Mouse (Mus musculus) Muller cell, postnatal 12 days (primary cell): ENCODE data around the gene Tuba1c.

ENCODE experiments used
- DNase-seq: peaks from one replicate; pipeline ENCODE4 v3.0.0-alpha.2; 2015; ENCODE audit errors: inconsistent ontology term

Tuba1c gene

DNA sequence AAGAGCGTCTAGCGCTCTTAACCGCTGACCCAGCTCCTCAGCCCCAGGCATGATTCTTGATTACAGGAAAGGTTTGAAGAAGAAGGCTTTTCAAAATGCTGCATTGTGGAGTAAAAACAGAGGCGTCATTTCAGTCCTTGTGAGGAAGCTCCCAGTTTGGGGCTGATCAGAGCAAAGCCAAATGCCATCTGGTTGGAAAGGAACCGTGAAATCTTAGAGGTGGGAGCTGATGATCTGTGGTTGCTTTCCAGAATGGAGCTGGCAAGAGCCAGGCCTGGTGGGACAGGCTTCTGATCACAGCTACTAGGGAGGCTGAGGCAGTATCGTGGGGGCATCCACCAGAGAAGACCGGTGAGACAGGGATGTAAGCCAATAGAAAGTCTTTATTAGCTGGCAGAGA lies 32.9 kb upstream of the Tuba1c start:
- DNase-seq: no peak

GRCm38 (mm10) chr15:98997938-98998774 lies 31.5 kb upstream of the Tuba1c start:
- no peak for DNase-seq

DNA sequence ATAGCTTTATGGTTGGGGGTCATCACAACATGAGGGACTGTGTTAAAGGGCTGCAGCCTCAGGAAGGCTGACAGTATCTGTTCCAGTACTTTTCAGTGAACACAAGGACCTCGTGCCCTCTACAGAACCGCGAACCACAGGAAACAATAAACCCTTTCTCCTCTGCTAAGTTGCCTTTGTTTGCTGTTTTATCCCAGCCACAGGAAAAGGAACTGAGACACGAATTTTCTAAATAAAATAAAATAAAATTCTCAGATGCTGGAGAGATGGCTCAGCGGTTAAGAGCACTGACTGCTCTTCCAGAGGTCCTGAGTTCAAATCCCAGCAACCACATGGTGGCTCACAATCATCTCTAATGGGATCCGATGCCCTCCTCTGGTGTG lies 30.9 kb upstream of the Tuba1c start:
- peak; percentile 78 for DNase-seq

GRCm38 (mm10) chr15:99000535-99001283 lies 29.0 kb upstream of the Tuba1c start:
- peak; percentile 38 for DNase-seq

- peak; percentile 33 for DNase-seq
Measured at GRCm38 (mm10) chr15:99001451-99001931, 28.2 kb upstream of the Tuba1c start.

DNA sequence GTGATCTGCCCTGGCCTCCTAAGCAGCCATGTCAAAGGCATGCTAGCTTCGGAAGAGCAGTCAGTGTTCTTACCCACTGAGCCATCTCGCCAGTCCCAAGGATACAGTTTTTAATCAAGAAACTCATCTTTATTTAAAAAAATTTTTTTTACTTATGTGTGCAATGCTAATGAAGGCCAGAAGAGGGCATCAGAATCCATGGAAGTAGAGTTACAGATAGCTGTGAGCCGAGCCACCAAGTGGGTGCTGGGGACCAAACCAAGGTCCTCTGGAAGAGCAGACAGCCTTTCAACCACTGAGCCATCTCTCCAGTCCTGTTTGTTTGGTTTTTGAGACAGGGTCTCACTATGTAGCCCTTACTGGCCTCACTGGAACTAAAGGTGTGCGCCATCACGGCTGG lies 26.1 kb upstream of the Tuba1c start:
- no peak for DNase-seq

- no peak for DNase-seq
Measured at GRCm38 (mm10) chr15:99008801-99009241, 20.9 kb upstream of the Tuba1c start.

DNA sequence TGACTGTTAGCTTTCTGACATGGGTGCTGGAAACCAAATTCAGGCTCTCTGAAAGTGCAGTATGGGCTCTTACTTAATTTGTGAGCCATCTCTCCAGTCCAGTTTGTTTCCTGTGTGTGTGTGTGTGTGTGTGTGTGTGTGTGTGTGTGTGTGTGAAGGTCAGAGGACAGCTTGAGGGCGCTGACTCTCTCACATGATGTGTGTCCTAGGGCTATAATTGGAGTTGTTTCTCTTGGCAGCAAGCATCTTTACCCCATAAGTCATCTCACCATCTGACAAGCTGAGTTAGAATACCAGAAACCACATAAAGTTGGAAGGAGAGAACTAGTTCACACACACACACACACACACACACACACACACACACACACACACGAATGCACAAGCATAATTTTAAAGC lies 18.8 kb upstream of the Tuba1c start:
- no peak for DNase-seq

- no peak for DNase-seq
Measured at GRCm38 (mm10) chr15:99011946-99012345, 17.7 kb upstream of the Tuba1c start.

DNA sequence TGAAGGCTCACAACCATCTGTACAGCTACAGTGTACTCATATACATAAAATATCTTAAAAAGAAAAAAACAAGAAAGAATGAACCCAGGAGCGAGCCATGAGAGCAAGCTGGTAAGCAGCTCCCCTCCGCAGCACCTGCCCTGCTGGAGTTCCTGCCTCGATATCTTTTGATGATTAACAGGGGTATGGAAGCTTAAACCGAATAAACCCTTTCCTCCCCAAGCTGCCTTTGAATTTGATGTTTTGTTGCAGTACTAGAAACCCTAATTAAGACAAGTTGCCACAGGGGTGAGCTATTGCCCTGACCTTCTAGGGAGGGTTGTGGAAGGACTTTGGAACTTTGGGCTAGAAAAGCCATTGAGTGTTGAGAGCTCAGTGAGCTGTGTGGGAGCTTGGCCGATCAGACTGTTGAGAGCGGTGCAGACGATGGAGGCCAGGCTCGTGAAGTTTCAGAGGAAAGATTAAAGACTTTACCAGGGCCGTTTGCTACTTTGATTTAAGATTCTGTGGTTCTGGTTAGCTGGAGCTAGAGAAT lies 15.1 kb upstream of the Tuba1c start:
- no peak for DNase-seq

GRCm38 (mm10) chr15:99017355-99017761 lies 12.3 kb upstream of the Tuba1c start:
- no peak for DNase-seq

DNA sequence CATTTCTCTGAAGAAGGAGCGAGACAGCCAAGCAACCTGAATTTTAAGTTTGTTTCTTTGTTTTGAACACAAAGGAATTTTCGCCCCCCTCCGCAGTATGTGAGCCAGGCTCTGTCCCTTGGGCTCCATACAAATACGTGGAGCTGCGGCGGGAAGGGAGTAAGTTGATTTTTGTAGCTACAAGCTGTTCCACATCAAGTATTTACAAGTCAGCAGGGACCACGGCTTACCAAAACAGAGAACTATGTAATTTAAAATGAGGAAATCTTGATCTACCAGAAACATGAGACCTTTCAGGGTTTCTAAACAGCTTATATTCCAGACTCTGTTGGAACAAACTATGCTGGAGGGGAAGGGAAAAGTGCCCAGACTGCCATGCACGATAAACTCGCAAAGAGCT lies 11.7 kb upstream of the Tuba1c start:
- no peak for DNase-seq

GRCm38 (mm10) chr15:99018630-99019029 lies 11.1 kb upstream of the Tuba1c start:
- no peak for DNase-seq

- DNase-seq: no peak
Measured at GRCm38 (mm10) chr15:99019436-99019835, 10.3 kb upstream of the Tuba1c start.

- no peak for DNase-seq
Measured at GRCm38 (mm10) chr15:99020171-99020570, 9.5 kb upstream of the Tuba1c start.

DNA sequence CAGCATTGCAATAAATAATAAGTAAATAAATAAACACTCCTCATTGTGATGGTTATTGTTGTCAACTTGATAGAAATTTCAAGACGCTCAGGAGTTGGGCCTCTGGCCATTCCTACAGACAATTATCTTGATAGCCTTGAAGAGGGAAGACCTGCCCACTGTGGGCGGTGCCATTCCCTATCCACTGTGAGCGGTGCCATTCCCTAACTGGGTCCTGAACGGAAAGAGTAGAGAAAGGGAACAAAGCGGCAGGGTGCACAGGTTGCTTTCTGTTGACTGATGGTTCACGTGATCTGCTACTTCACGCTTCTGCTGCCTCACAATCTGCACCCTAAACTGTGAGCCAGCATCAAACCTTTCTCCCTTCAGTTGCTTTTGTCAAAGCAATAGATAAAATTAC lies 8.4 kb upstream of the Tuba1c start:
- no peak for DNase-seq

GRCm38 (mm10) chr15:99024668-99025314 lies 4.9 kb upstream of the Tuba1c start:
- peak; percentile 63 for DNase-seq

DNA sequence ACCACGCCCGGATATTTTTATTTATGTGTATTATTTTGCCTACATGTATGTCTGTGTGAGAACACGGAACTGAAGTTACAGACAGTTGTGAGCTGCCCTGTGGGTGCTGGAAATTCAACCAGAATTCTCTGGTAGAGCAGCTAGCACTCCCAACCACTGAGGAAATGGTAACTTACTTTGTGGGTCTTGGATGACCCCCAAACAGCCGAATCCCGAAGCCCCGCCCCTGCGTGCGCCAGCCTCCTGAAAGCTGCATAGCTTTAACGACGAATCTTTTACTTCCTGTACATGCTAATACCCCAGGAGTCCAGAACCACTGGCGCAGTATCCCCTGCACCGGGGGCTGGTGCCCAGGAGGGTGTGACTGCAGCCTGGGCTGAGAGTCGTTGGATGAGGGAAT lies 4.3 kb upstream of the Tuba1c start:
- no peak for DNase-seq

- DNase-seq: no peak
Measured at GRCm38 (mm10) chr15:99026259-99026658, 3.4 kb upstream of the Tuba1c start.

DNA sequence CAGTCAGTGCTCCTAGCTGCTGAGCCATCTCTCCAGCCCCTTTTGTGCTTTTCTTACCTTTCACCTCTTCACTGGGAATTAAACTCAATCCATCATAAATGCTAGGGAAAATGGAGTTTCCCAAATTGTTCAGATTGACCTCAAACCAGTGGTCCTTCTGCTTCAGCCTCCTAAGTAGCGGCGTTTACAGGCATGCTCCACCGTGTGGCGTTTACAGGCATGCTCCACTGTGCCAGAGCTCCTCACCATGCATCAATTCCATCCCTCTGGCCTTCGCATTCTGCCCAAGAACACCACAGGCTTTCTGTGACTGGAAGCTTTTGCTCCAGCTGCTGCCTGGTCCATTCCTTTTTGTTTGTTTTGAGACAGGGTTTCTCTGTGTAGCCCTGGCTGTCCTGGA lies 2.6 kb upstream of the Tuba1c start:
- no peak for DNase-seq

DNA sequence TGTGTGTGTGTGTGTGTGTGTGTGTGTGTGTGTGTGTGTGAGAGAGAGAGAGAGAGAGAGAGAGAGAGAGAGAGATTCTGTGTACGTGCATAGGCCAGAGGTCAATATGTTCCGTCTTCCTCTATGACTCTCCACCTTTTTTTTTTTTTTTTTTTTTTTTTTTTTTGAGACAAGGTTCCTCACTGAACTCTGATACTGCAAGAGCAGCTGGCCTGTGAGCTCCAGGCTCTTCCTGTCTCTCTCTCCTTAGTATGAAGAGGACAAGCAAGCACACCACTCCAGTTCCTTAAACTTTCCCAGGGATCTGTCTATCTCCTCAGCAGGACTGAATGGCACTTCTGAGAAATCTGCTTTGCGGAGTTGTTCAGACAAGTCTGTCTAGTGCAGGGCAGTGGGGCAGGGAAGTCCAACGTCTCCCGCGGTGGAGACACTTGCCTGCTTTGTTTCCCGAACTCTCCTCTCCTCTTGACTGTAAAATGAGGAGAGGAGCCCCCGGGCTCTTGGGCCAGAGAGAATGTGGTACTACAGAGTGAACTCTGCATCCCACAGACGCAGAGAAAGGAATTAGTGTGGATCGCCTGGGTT lies 725 bp upstream of the Tuba1c start:
- DNase-seq: no peak
